Mouse (Mus musculus) regulatory T cell (primary cell): ENCODE results near the gene Lipe.

ENCODE experiments used
- in situ Hi-C: fragments of 300-600 bp; cut with MboI, MseI; formaldehyde crosslinking; loops from one replicate; pipeline ENCODE4 v1.15.1; 2025; ENCODE audit warnings: high pct_unique_total_duplicates

The Lipe gene

GRCm38 (mm10) chr7:25417597-25417996 lies 19.1 kb upstream of the Lipe start:
- in situ Hi-C loops, result no loop called here

- in situ Hi-C loops, result no loop called here
Observed at GRCm38 (mm10) chr7:25412833-25413441, 14.4 kb upstream of the Lipe start, which contains the start of gene Cxcl17. TSS of gene Cxcl17 (minus strand) at chr7:25412886.

GRCm38 (mm10) chr7:25411861-25412260 lies 13.4 kb upstream of the Lipe start:
- in situ Hi-C loops, result no loop called here

- in situ Hi-C loops, result no loop called here
Observed at GRCm38 (mm10) chr7:25410969-25411615, 12.6 kb upstream of the Lipe start.

- in situ Hi-C loops, result no loop called here
Observed at GRCm38 (mm10) chr7:25409114-25409760, 10.7 kb upstream of the Lipe start.

- in situ Hi-C loops, result no loop called here
Observed at GRCm38 (mm10) chr7:25406468-25406867, 8.0 kb upstream of the Lipe start.

GRCm38 (mm10) chr7:25402671-25403101 lies 4.2 kb upstream of the Lipe start:
- in situ Hi-C loops, result no loop called here

- in situ Hi-C loops, result no loop called here
Observed at GRCm38 (mm10) chr7:25401986-25402385, 3.5 kb upstream of the Lipe start.

- in situ Hi-C loops, result no loop called here
Observed at GRCm38 (mm10) chr7:25401551-25401950, 3.0 kb upstream of the Lipe start.

- in situ Hi-C loops, result loop anchor here (5.0 kb wide), 1 partner anchor 1027 kb away; the partner anchor contains the start of gene Kcnn4
Observed at GRCm38 (mm10) chr7:25399028-25399427, 518 bp upstream of the Lipe start.

GRCm38 (mm10) chr7:25396621-25397020 lies 1.9 kb downstream of the Lipe start:
- in situ Hi-C loops, result loop anchor here (5.0 kb wide), 1 partner anchor 1024 kb away; the partner anchor contains the start of gene Kcnn4

- in situ Hi-C loops, result loop anchor here (5.0 kb wide), 1 partner anchor 1024 kb away; the partner anchor contains the start of gene Kcnn4
Observed at GRCm38 (mm10) chr7:25395558-25396521, 2.7 kb downstream of the Lipe start.

GRCm38 (mm10) chr7:25395186-25395557 lies 3.3 kb downstream of the Lipe start:
- in situ Hi-C loops, result loop anchor here (5.0 kb wide), 1 partner anchor 1023 kb away; the partner anchor contains the start of gene Kcnn4

- in situ Hi-C loops, result loop anchor here (5.0 kb wide), 1 partner anchor 1022 kb away; the partner anchor contains the start of gene Kcnn4
Observed at GRCm38 (mm10) chr7:25394754-25395153, 3.8 kb downstream of the Lipe start.

GRCm38 (mm10) chr7:25393451-25394210 lies 4.9 kb downstream of the Lipe start:
- in situ Hi-C loops, result no loop called here

GRCm38 (mm10) chr7:25392851-25393250 lies 5.7 kb downstream of the Lipe start:
- in situ Hi-C loops, result no loop called here

GRCm38 (mm10) chr7:25391856-25392453 lies 6.6 kb downstream of the Lipe start:
- in situ Hi-C loops, result no loop called here

- in situ Hi-C loops, result no loop called here
Observed at GRCm38 (mm10) chr7:25390986-25391385, 7.5 kb downstream of the Lipe start.

- in situ Hi-C loops, result no loop called here
Observed at GRCm38 (mm10) chr7:25390054-25390770, 8.3 kb downstream of the Lipe start.
